Mouse (Mus musculus): ENCODE data around the gene Git1.

- TF ChIP-seq POLR2A (IDR thresholded peaks at IDR 0.05; ENCODE audit: control insufficient read depth, extremely low read depth, insufficient read depth, low read length, poor library complexity) (no peak), CTCF (IDR thresholded peaks at IDR 0.05; ENCODE audit: borderline replicate concordance, control insufficient read depth, extremely low read depth, insufficient read depth, low read length, poor library complexity) (no peak)
These were observed 7.3 kb downstream of the Git1 start for GRCm38 (mm10) chr11:77500361-77501325.

Data from thymus, adult 2 months (tissue).